Mouse (Mus musculus) kidney, adult 2 months (tissue): ENCODE data around the gene Anks3.

ENCODE experiments used
- CTCF ChIP-seq: fragments of 200-500 bp; conservative IDR thresholded peaks from 2 replicates; pipeline ENCODE4 v1.5.1; 2011; ENCODE audit warnings: low read depth, mild to moderate bottlenecking, control low read depth, low read length, moderate library complexity, mixed read lengths; ENCODE audit not compliant: insufficient read depth, insufficient read length
- POLR2A ChIP-seq: fragments of 200-500 bp; IDR thresholded peaks from one replicate; pipeline ENCODE4 v1.6.1; 2011; ENCODE audit warnings: low read depth, low read length, control low read depth

- 0 out of 2 replicates have a peak, but pooled peaks have one; percentile 17 for TF ChIP-seq CTCF
- TF ChIP-seq POLR2A, result no peak
These were observed 44.1 kb upstream of the Anks3 start for GRCm38 (mm10) chr16:5008076-5008475.
